Mouse (Mus musculus): ENCODE results near the gene Trpm8.

GRCm38 (mm10) chr1:88275698-88276523 is 1.6 kb upstream of the Trpm8 start:
- no peak for TF ChIP-seq CTCF (IDR thresholded peaks at IDR 0.05; ENCODE audit: extremely low read depth, insufficient read depth, low read length)
- no peak for TF ChIP-seq POLR2A (IDR thresholded peaks at IDR 0.05; ENCODE audit: extremely low read depth, insufficient read depth, low read length)
